Mouse (Mus musculus) cerebellum, adult 2 months (tissue): ENCODE measurements around the gene Gm13275.
"Not testable (repeated sequence)": the region's sequence is repeated elsewhere in the genome, so short reads cannot be mapped to it uniquely, and the experiment has no call there.

ENCODE experiments used
- CTCF ChIP-seq: fragments of 200-500 bp; IDR thresholded peaks from 2 replicates; pipeline ENCODE4 v1.5.1; 2011; ENCODE audit warnings: low read depth, mild to moderate bottlenecking, control low read depth, low read length, moderate library complexity, borderline replicate concordance; ENCODE audit not compliant: insufficient read depth
- POLR2A ChIP-seq: fragments of 200-500 bp; IDR thresholded peaks from 2 replicates; pipeline ENCODE4 v1.6.1; 2011; ENCODE audit warnings: low read length, control low read depth, borderline replicate concordance; ENCODE audit not compliant: insufficient read depth

GRCm38 (mm10) chr4:88782335-88782734, 12.0 kb upstream of the Gm13275 start:
- not testable (repeated sequence) for TF ChIP-seq CTCF, POLR2A
